ENCODE assay signal across 17 mouse cellular contexts in the genomic region with DNA sequence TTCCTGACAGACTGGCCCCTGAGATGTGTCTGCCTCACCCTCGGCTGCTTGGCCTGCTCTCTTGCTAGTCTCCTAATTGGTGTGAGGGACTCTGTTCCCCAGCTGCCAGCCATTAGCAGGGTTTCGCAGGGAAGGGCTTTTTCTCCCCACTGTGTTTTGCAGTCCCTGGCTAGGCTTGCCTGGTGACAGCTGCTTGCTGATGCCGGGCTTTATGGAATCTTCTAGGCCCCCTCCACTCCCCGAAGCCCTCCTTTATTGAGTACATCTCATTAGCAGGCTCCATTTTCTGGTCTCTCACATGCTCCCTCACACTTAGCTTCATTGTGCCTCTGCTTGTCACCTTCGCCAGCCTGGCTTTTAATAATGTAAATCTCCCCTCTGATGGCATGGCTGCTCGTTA.
DNase-seq lines count a peak whose midpoint lies in the region; ATAC-seq lines count a peak whose summit lies in the region.
"Had no signal": no experiment of that assay in that cellular context is flagged by ENCODE, and none has a peak within 500 bp of the region (broad histone marks: within the 10 kb centered on the region; RNA-seq: fewer than 3 reads in every experiment).

No protein-coding gene starts in this region.

- H3K27me3 ChIP-seq in neural tube, embryonic 12.5 days (replicated peaks), result no peaks in the 10 kb centered on the region
- H3K27me3 ChIP-seq in forebrain, embryonic 15.5 days, result no peaks in the 10 kb centered on the region
- H3K27me3 ChIP-seq in limb, embryonic 10.5 days (ENCODE audit: low read depth, poor library complexity, severe bottlenecking), result no peaks in the 10 kb centered on the region
- H3K27me3 ChIP-seq: heart, embryonic 12.5 days; intestine, embryonic 15.5 days had no signal

- no peak overlapping the region for H3K9ac ChIP-seq in neural tube, embryonic 12.5 days
- H3K9ac ChIP-seq in forebrain, embryonic 15.5 days (replicated peaks), result no peak overlapping the region
- H3K9ac ChIP-seq: heart, embryonic 12.5 days; intestine, embryonic 15.5 days had no signal

- peaks cover 15% of the 10 kb centered on the region for H3K4me1 ChIP-seq in neural tube, embryonic 12.5 days
- peaks cover 19% of the 10 kb centered on the region for H3K4me1 ChIP-seq in forebrain, embryonic 15.5 days
- peaks cover 43% of the 10 kb centered on the region for H3K4me1 ChIP-seq in limb, embryonic 10.5 days

- 52% methylated on average over 6 of the region's 6 CpGs for WGBS in neural tube, embryonic 12.5 days
- WGBS in forebrain, embryonic 15.5 days, result 6% methylated on average over 6 of the region's 6 CpGs
- WGBS in limb, embryonic 10.5 days, result 34% methylated on average over 6 of the region's 6 CpGs

- intact Hi-C loops in left cerebral cortex, postnatal 25 days (cut with DNase I), result no loop called here

- no peak overlapping the region for H3K27ac ChIP-seq in neural tube, embryonic 12.5 days
- H3K27ac ChIP-seq in forebrain, embryonic 15.5 days (replicated peaks), result peak overlapping the region; percentile 58
- peak overlapping the region; percentile 73 for H3K27ac ChIP-seq in limb, embryonic 10.5 days
- H3K27ac ChIP-seq: intestine, embryonic 15.5 days had no signal

- H3K4me2 ChIP-seq in neural tube, embryonic 12.5 days (replicated peaks), result no peak overlapping the region
- H3K4me2 ChIP-seq in forebrain, embryonic 15.5 days (replicated peaks), result no peak overlapping the region
- H3K4me2 ChIP-seq: heart, embryonic 12.5 days; intestine, embryonic 15.5 days; liver, embryonic 11.5 days had no signal

- peak; percentile 35 for ATAC-seq in neural tube, embryonic 12.5 days (ENCODE audit: low FRiP score, low read depth)
- peak; percentile 91 for ATAC-seq in forebrain, embryonic 15.5 days (replicated peaks)
- ATAC-seq: intestine, embryonic 15.5 days; lung, postnatal 0 days had no signal

- H3K4me3 ChIP-seq in neural tube, embryonic 12.5 days, result no peak overlapping the region
- no peak overlapping the region for H3K4me3 ChIP-seq in forebrain, embryonic 15.5 days
- H3K4me3 ChIP-seq in limb, embryonic 10.5 days, result no peak overlapping the region
- H3K4me3 ChIP-seq: heart, embryonic 12.5 days; intestine, embryonic 15.5 days had no signal

- no peaks in the 10 kb centered on the region for H3K9me3 ChIP-seq in neural tube, embryonic 12.5 days
- H3K9me3 ChIP-seq in forebrain, embryonic 15.5 days, result no peaks in the 10 kb centered on the region
- H3K9me3 ChIP-seq in limb, embryonic 10.5 days (replicated peaks), result no peaks in the 10 kb centered on the region
- H3K9me3 ChIP-seq: heart, embryonic 12.5 days; intestine, embryonic 15.5 days had no signal

- no peaks in the 10 kb centered on the region for H3K36me3 ChIP-seq in neural tube, embryonic 12.5 days
- H3K36me3 ChIP-seq in forebrain, embryonic 15.5 days, result no peaks in the 10 kb centered on the region
- peaks cover 9% of the 10 kb centered on the region for H3K36me3 ChIP-seq in limb, embryonic 10.5 days
- H3K36me3 ChIP-seq: intestine, embryonic 15.5 days had no signal

- no peak for DNase-seq in neural tube, embryonic 10.5 days (ENCODE audit: extremely low spot score, low spot score)
- peak; percentile 61 for DNase-seq in limb, embryonic 10.5 days (ENCODE audit: low spot score)
- DNase-seq in retina, embryonic 14.5 days (ENCODE audit: low spot score), result peak; percentile 69
- no peak for DNase-seq in left cerebral cortex, postnatal 25 days (ENCODE audit: low spot score in 2 of 2)
- DNase-seq in adrenal gland, adult 18-20 months (ENCODE audit: low spot score in 2 of 2), result no peak
- no peak for DNase-seq in adrenal gland, postnatal 36 days
- DNase-seq: adrenal gland, adult 8-10 months; cerebellum, adult 8-10 months; gastrocnemius, postnatal 10 days; kidney, postnatal 4 days; thymus, adult 18-20 months had no signal

Comparison
In these comparisons a context has a peak if more than half of its experiments do, and no peak if none do; other contexts are left out.
1. DNase-seq: peak in limb, embryonic 10.5 days (single experiment) and retina, embryonic 14.5 days (single experiment); none in neural tube, embryonic 10.5 days (single experiment), left cerebral cortex, postnatal 25 days (0 of 2), adrenal gland, adult 18-20 months (0 of 2) and adrenal gland, postnatal 36 days (0 of 2).